Mouse (Mus musculus) heart, embryonic 14.5 days (tissue): Measurements from ENCODE around the gene Pold4. TPM values are rescaled to one million over a fixed set of nuclear protein-coding genes. Genes with fewer than 3 reads are reported as not detected.

Experiments used
- ATAC-seq: fragments of 200-750 bp; cut with Nextera tagmentation; 2 replicates; pipeline ENCODE4 v1.8.0; 2017; ENCODE audit warnings: low read depth, moderate TSS enrichment; ENCODE audit not compliant: insufficient number of reproducible peaks, insufficient read depth, low FRiP score
- H3K27ac ChIP-seq, 2 experiments: fragments of 200-500 bp in 1 of 2; fragments of 300-500 bp in 1 of 2; sonication (generic) in 1 of 2; replicated peaks in 1 of 2; 2 replicates each; pipeline ENCODE4 v1.5.1; 2012 to 2014; ENCODE audit warnings: low read depth in 2 of 2, low read length in 2 of 2, control low read depth in 1 of 2, mild to moderate bottlenecking in 1 of 2, mixed read lengths in 1 of 2; ENCODE audit not compliant: control insufficient read depth in 1 of 2, insufficient read depth in 1 of 2
- H3K27me3 ChIP-seq: fragments of 300-500 bp; sonication (generic); 2 replicates; pipeline ENCODE4 v1.6.1; 2014; ENCODE audit warnings: mild to moderate bottlenecking, low read length, control low read depth; ENCODE audit not compliant: control insufficient read depth, insufficient read depth
- H3K36me3 ChIP-seq: fragments of 300-500 bp; sonication (generic); 2 replicates; pipeline ENCODE4 v1.6.1; 2014; ENCODE audit warnings: mild to moderate bottlenecking, control low read depth, low read length, mixed read lengths; ENCODE audit not compliant: control insufficient read depth, insufficient read depth
- H3K4me1 ChIP-seq, 2 experiments: fragments of 200-500 bp in 1 of 2; fragments of 300-500 bp in 1 of 2; sonication (generic) in 1 of 2; 2 replicates each; pipeline ENCODE4 v1.6.1; 2012 to 2014; ENCODE audit warnings: low read length in 2 of 2, control low read depth in 1 of 2, mixed read lengths in 1 of 2; ENCODE audit not compliant: control insufficient read depth in 2 of 2, insufficient read depth in 2 of 2
- H3K4me2 ChIP-seq: fragments of 300-500 bp; sonication (generic); 2 replicates; pipeline ENCODE4 v1.6.1; 2014; ENCODE audit warnings: mild to moderate bottlenecking, low read length
- H3K4me3 ChIP-seq, 2 experiments: fragments of 200-500 bp in 1 of 2; fragments of 300-500 bp in 1 of 2; sonication (generic) in 1 of 2; 2 replicates each; pipeline ENCODE4 v1.5.1; 2012 to 2014; ENCODE audit warnings: low read length in 2 of 2, mild to moderate bottlenecking in 2 of 2, control low read depth in 1 of 2, low read depth in 1 of 2, moderate library complexity in 1 of 2; ENCODE audit not compliant: control insufficient read depth in 1 of 2, insufficient read depth in 1 of 2
- H3K9ac ChIP-seq: fragments of 300-500 bp; sonication (generic); 2 replicates; pipeline ENCODE4 v1.6.1; 2014; ENCODE audit warnings: mild to moderate bottlenecking, low read length
- H3K9me3 ChIP-seq: fragments of 300-500 bp; sonication (generic); 2 replicates; pipeline ENCODE4 v1.6.1; 2016; ENCODE audit warnings: low read length, control low read depth; ENCODE audit not compliant: control insufficient read depth
- WGBS: fragments of 180-500 bp; shearing (Covaris S2); extraction: QIAGEN DNeasy Blood & Tissue Kit; methylation state at CpG from one replicate; pipeline ENCODE4 v1.1.7; 2014; 5-methylcytosine and 5-hydroxymethylcytosine counted together
- polyA plus RNA-seq: library from polyadenylated mRNA; unstranded; fragments of >200 nt; fragmentation: Nextera tagmentation; extraction: Ambion mirVana; gene quantifications from 2 replicates; pipeline ENCODE4 v1.2.1, GENCODE M21; 2014

Pold4 gene
- polyA plus RNA-seq, 1 experiment from 2014 or later = 26.8 TPM

DNA sequence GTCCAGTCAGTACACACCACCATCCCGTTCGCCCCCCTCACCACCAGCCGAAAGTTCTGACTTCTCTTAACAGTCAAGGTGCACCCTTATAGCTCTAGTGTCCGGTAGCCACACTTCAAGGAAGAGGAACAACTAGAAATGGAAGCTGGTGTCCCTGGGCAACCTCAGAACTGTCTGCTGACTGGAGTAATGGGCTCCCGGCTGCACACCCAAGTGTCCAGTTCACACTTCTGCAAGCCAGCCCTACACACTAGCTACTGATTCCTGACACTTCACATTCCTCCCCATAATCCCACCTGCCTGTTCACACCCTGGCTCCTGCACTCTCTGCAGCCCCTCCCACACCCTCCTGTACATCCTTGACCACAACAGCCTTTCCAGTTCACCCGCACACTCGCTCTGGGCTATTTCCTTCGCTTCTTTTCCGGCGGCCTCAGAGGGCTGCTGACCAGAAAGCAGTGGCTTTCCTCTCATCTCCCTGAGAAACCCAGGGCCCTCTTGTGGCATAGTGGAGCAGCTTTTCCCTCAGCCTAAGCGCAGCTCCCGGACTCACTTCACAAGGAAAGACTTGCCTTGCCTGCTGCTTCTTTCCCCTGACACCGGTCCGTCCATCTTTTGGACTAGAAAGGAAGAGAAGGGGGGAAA is 15.5 kb upstream of the Pold4 start:
- Histone ChIP-seq H3K4me2 (peak overlapping the region; percentile 100), H3K4me3 (peak overlapping the region; percentile 10 to 67; a peak in 3 of 4 replicates), H3K27ac (no peak overlapping the region), H3K9ac (peak overlapping the region; percentile 48; the same call in 1 of the 2 replicates), H3K36me3 (no peaks in the 10 kb centered on the region), H3K9me3 (no peaks in the 10 kb centered on the region), H3K4me1 (peaks cover 24 to 47% of the 10 kb centered on the region in 2 experiments), H3K27me3 (peaks cover 59% of the 10 kb centered on the region)
- WGBS = 13% methylated on average over 14 of the region's 14 CpGs
- no peak for ATAC-seq

DNA sequence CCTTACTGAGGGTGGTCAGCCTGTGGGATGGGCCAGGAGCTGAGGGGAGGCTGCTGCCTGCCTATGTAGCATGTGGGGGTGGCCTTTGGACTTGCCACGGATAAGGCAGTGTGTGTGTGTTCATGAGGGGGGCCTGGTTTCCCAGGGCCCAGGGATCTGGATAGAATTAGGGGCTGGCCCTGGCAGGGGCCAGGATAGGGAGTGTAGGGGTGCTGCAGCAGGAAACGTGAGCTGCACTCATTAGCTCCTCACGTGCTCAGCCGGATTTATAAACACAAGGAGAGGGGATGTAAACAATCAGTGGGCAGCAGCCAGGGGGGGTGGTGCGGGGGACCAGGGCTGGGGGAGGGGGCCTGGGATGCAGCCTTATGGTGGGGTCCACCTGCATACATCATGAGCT is 14.6 kb upstream of the Pold4 start:
- peaks cover 24 to 51% of the 10 kb centered on the region in 2 experiments for H3K4me1 ChIP-seq
- ATAC-seq = no peak

DNA sequence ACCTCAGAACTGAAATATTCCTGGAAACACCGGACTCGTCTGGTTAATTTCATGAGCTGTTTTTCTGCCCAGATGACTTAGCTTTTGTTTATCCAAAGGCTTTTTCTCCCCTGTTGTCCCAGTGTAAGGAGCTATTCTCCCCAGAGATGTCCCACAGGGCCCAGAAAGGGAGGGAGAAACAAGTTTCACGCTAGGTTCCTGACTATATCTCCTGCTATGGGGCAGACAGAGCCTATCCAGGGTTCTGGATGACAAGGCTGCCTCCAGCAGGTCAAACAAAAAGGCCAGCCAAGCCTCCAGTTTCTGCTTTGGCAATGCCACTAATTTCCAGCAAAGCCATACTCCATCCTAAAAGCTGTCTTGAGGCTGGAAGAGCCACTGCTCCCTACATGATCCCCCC is 13.8 kb upstream of the Pold4 start:
- H3K4me2 ChIP-seq = no peak overlapping the region
- no peak overlapping the region for H3K9ac ChIP-seq
- ATAC-seq = no peak
- H3K9me3 ChIP-seq = no peaks in the 10 kb centered on the region
- no peaks in the 10 kb centered on the region for H3K36me3 ChIP-seq
- WGBS = 34% methylated on average over 3 of the region's 3 CpGs
- H3K4me1 ChIP-seq = peaks cover 23 to 47% of the 10 kb centered on the region in 2 experiments
- peaks cover 48% of the 10 kb centered on the region for H3K27me3 ChIP-seq
- H3K4me3 ChIP-seq = no peak overlapping the region
- no peak overlapping the region for H3K27ac ChIP-seq

More for the DNA sequence above, 14.6 kb upstream of the Pold4 start:
- no peak overlapping the region for H3K9ac ChIP-seq
- no peaks in the 10 kb centered on the region for H3K36me3 ChIP-seq
- no peak overlapping the region for H3K27ac ChIP-seq
- no peak overlapping the region for H3K4me3 ChIP-seq
- no peak overlapping the region for H3K4me2 ChIP-seq
- H3K9me3 ChIP-seq = no peaks in the 10 kb centered on the region
- 9% methylated on average over 5 of the region's 5 CpGs for WGBS
- peaks cover 51% of the 10 kb centered on the region for H3K27me3 ChIP-seq

DNA sequence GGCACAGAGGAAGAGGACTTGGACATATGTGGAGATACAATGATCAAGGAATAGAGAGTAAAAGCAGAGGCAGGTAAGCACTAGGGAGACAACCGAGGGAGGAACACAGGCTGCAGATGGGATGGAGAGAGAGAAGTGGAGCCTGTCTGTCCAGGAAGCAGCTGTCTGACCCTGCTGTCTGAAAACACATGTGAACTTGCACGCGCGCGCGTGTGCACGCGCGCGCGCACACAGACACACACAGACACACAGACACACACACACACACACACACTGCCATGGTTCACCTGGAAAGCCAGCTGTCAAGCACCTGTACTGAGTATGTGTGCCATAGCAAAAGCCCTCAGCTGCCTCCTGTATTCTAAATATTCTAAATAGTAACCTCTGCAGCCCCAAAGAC is 13.4 kb upstream of the Pold4 start:
- no peaks in the 10 kb centered on the region for H3K9me3 ChIP-seq
- H3K9ac ChIP-seq = no peak overlapping the region
- peaks cover 18 to 43% of the 10 kb centered on the region in 2 experiments; a peak in 3 of 4 replicates for H3K4me1 ChIP-seq
- no peak overlapping the region for H3K27ac ChIP-seq
- WGBS = 87% methylated on average over 11 of the region's 11 CpGs
- no peak for ATAC-seq
- no peaks in the 10 kb centered on the region for H3K36me3 ChIP-seq
- no peak overlapping the region for H3K4me3 ChIP-seq
- H3K4me2 ChIP-seq = no peak overlapping the region
- H3K27me3 ChIP-seq = peaks cover 43% of the 10 kb centered on the region

DNA sequence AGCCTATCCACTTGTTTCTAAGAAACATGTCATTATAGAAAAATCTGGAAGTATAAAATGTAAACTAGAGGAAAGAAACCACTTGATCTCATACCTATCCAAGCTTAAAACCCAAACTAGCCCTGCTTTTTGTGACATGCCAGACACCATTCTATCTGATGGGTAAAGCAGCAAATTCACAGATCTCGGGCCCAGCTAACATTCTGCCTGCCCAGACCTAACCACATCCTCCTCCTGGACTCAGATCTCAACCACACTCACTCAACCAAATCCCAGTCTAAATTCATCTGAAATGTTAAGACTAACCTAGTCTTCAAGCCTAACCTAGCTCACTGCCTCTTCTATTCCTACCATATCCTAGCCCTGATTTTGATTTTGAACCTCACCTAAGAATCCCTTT is 12.9 kb upstream of the Pold4 start:
- Histone ChIP-seq H3K4me2 (no peak overlapping the region), H3K27ac (no peak overlapping the region), H3K27me3 (peaks cover 38% of the 10 kb centered on the region), H3K9me3 (no peaks in the 10 kb centered on the region), H3K9ac (no peak overlapping the region), H3K36me3 (no peaks in the 10 kb centered on the region), H3K4me3 (no peak overlapping the region), H3K4me1 (peaks cover 14 to 38% of the 10 kb centered on the region in 2 experiments; a peak in 3 of 4 replicates)
- ATAC-seq = no peak
- WGBS = 72% methylated on average over 1 of the region's 1 CpGs

DNA sequence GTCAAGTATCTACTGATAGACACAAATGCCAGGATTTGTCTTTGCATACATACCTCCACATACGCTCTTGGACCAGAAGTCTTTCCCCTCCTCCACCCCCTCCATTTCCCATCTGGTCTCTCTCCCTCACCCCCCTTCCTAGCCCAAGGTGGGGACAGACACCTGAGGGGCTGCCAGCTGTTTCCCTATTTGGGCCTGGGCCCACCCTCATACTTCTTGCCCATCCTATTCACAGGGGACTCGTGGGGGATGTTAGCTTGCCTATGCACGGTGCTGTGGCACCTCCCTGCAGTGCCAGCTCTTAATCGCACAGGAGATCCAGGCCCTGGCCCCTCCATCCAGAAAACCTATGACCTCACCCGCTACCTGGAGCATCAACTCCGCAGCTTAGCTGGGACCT is 11.8 kb upstream of the Pold4 start:
- Histone ChIP-seq H3K4me2 (no peak overlapping the region), H3K36me3 (no peaks in the 10 kb centered on the region), H3K4me3 (no peak overlapping the region), H3K27me3 (peaks cover 32% of the 10 kb centered on the region), H3K4me1 (peaks cover 13 to 31% of the 10 kb centered on the region in 2 experiments; a peak in 3 of 4 replicates), H3K9me3 (no peaks in the 10 kb centered on the region), H3K9ac (no peak overlapping the region), H3K27ac (no peak overlapping the region)
- no peak for ATAC-seq
- WGBS = 78% methylated on average over 6 of the region's 6 CpGs

DNA sequence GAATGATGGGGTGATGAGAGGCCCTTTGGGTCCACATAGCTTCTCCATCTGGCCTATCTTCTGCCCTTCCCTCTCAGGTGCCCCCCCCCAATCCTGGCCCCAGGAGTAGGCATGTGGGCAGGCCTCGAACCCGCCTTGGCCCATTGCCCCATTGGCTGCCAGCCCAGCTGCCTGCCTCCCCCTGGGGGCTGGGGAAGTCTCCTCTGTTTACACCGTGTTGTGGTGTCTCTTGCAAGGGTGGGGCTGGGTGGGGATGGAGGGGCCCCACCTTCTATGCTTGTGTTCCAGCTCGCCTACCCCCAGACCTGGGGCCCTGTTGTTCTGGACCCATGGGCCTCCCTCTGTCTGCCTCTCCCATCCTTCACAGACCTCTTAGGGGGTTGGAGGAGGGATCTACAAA is 11.3 kb upstream of the Pold4 start:
- H3K27ac ChIP-seq = no peak overlapping the region
- no peaks in the 10 kb centered on the region for H3K36me3 ChIP-seq
- no peak overlapping the region for H3K4me3 ChIP-seq
- peaks cover 29% of the 10 kb centered on the region for H3K27me3 ChIP-seq
- no peaks in the 10 kb centered on the region for H3K9me3 ChIP-seq
- H3K4me1 ChIP-seq = peaks cover 13 to 28% of the 10 kb centered on the region in 2 experiments; a peak in 3 of 4 replicates
- H3K9ac ChIP-seq = no peak overlapping the region
- 62% methylated on average over 4 of the region's 4 CpGs for WGBS
- no peak overlapping the region; the same call in 1 of the 2 replicates for H3K4me2 ChIP-seq
- ATAC-seq = no peak
